Mouse (Mus musculus): ENCODE measurements around the gene Prickle1.

DNA sequence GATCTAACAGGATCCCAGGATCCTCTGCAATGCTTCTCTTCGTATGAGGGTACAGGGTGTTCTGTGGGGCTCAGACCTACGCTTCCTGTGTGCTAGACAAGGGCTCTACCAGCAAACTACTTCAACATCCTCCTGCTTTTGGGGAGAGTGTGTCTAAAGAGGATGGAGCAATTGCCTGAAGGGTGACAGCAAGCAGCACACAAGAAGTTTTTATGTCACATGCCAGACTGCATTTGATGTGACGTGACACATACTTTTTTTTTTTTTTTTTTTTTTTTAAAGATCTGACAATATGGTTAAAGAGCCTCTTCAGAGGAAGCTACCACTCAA is 65.0 kb downstream of the Prickle1 start:
- TF ChIP-seq CTCF (IDR thresholded peaks at IDR 0.05) (no peak), EP300 (IDR thresholded peaks at IDR 0.05) (no peak)

Measured in lung, postnatal 0 days (tissue).